Mouse (Mus musculus) T-cell, adult 2 months (primary cell): ENCODE results near the gene Alcam.

Experiments
- DNase-seq: peaks from one replicate; pipeline ENCODE4 v3.0.0; 2022; ENCODE audit warnings: low spot score

Gene Alcam

DNA sequence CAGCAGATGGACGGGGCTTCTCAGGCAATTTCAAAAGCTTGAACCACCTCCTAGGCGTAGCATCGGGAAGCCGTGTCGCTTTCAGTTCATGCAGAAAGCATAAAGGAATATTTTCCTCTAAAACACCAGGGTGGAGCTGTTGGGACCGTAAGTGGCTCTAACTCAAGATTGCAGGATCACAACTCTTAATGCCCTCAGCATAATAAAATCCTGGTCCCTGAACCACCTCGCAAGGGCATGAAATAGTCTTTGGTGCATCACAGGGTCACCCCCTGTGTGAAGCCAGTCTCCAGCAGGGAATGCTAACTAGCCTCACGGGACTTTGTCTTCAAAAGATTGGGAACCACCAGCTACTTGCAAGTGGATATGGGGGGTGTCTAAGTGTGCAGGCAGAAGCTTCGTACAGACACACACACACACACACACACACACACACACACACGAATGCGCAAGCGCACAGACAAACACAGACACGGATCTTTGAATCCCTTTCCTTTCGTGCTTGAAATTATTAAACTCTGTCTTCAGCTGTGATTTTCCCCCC is at the start of gene Alcam:
Gene Alcam (minus strand): TSS at position 104 of the 544 bp plus-strand sequence.
- peak; percentile 40 for DNase-seq

GRCm38 (mm10) chr16:52498757-52499335 is 45.0 kb upstream of the Alcam start:
- no peak for DNase-seq

DNA sequence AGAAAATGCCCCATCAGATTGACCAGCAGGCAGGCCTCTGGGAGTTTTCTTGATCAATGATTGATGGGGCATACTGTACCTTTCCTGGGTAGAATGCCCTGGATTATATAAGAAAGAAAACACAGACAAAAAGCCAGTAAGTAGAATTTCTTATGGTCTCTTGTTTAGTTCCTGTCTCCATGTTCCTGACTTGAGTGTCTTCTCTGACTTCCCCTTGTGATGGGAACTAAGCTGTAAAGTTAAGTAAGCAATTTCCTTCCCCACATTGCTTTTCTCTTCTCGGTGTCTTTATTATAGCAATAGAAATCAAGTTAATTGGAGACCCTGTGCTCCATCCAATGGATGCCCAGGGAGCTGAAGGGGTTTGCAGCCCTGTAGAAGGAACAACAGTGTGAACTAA is 36.7 kb upstream of the Alcam start:
- no peak for DNase-seq

GRCm38 (mm10) chr16:52474235-52474634 is 20.4 kb upstream of the Alcam start:
- no peak for DNase-seq

DNA sequence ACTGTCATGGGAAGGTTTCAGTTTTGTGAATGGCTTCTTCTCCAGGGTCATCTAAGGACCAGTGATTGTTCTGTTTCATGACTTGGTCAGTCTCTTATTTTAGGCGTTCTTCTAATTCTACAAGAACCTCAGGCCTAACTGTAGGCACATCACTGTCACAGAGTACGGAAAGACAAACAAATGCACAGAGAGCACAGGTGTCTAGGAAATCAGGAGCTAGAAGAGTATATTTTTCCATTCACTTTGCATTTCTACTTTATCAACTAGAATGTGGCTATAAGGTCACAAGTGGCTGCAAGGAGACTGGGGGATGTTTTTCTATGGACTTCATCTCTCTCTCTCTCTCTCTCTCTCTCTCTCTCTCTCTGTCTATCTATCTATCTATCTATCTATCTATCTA is 19.2 kb upstream of the Alcam start:
- no peak for DNase-seq

DNA sequence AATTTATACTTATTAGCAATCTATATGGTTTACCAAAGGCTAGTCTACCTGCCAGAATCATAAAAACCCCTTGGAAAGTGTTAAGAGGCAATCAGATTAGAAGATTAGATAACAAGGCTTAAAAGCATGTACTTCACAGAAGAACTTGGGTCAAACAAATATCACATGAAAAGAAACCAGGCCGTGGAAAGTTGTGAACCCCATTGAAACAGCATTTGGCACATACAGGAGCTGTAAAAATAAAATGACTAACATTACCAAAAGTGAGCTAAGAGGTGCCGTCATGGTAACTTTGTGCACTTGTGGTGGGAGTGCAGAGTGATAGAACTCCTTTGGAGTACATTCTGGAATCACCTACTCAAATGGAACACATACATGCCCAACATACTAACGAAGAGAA is 18.8 kb upstream of the Alcam start:
- DNase-seq = no peak

DNA sequence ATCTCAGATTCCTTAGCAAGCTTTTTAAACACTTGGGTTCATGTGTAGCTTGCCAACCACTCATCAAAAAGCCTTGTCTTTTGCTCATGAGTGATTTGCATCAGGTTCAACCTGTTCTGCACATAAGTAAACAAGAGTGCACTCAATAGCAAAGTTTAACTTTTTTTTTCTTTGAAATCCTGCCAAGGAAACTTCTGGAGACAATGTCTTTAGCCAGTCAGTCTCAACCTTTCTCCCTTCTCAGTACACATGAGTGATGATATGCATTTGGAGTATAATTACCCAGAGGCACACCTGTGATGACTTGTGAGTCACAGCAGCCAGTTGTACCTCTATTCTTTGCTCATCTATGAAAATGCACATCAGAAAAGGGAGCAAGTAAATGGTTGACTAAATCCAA is 18.2 kb upstream of the Alcam start:
- DNase-seq = no peak

- no peak for DNase-seq
Observed at GRCm38 (mm10) chr16:52470881-52471280, 17.0 kb upstream of the Alcam start.

- DNase-seq = peak; percentile 6
Observed at GRCm38 (mm10) chr16:52470226-52470625, 16.4 kb upstream of the Alcam start.

DNA sequence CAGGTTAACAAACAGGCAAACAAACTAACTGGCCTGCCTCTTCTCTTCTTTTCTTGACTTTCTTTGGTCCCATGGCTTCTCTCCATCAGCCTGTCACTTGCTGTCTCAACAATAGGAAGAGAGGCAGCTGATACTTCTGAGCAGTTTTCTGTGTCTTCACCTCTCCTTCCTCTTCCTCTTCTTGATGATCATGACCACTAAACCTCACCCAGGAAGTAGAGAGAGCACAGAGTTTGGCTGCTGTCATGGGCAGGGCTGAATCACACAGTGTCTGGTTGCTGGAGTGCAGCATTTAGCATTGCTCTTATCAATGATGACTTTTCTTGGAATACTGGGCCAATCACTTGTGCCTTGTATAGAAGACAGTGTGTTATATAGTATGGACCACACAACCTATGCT is 14.6 kb upstream of the Alcam start:
- peak; percentile 11 for DNase-seq

GRCm38 (mm10) chr16:52466770-52467169 is 12.9 kb upstream of the Alcam start:
- DNase-seq = no peak

DNA sequence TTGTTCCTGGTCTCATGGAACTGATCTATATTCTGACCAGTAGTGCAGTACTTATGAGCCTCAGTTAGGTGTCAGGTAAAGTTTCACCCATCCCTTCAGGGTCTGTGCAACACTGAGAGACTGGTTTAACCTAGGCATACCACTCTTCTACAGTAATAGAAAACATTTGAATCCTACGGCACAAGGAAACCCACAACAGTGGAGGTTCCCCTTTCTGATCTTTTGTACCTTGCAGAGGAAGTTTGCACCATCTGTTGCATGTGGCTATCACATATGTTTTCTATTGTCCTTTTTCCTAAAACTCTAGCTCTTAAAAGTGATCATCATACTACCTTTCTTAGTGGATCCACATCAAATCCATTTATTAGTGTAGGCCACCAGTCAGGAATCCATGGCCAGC is 10.7 kb upstream of the Alcam start:
- no peak for DNase-seq

- peak; percentile 90 for DNase-seq
Observed at GRCm38 (mm10) chr16:52452862-52453715, 785 bp downstream of the Alcam start.

GRCm38 (mm10) chr16:52452477-52452831 is 1.4 kb downstream of the Alcam start:
- DNase-seq = no peak

GRCm38 (mm10) chr16:52451786-52452476 is 1.9 kb downstream of the Alcam start:
- DNase-seq = peak; percentile 7

DNA sequence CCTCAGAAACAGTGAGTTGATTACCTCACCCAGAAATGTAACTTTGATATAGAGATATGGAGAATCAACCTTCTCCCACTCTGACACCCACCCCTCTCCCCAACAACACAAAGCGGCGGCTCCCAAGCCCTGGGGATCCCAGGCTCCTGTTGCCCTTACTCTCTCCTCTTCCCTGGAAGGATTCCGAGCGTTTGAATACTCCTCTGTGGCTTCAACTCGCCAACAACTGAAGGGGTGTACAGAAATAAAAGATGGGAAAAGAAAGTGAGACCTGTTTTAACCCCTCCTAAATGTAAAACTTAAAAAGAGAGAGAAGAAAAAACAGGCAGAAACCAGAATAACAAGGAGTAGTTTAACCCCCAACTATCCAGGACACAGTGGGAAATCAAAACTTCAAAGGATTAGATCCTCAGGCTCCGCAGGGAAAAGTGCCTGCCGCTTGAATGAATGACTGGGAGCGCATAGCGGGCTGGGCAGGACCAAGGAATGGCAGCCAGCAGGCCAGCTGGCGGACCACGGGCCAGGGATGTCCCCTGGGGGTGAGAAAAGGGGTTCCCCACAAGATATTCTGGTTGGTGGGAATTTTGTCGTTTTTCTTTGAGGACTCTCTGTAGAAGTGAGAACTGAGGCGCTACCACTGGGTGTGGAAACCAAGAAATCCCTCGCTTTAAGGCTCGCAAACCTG is 2.6 kb downstream of the Alcam start:
- peak; percentile 4 for DNase-seq

- peak; percentile 2 for DNase-seq
Observed at GRCm38 (mm10) chr16:52450245-52451100, 3.4 kb downstream of the Alcam start.

GRCm38 (mm10) chr16:52449889-52450244 is 4.0 kb downstream of the Alcam start:
- no peak for DNase-seq

DNA sequence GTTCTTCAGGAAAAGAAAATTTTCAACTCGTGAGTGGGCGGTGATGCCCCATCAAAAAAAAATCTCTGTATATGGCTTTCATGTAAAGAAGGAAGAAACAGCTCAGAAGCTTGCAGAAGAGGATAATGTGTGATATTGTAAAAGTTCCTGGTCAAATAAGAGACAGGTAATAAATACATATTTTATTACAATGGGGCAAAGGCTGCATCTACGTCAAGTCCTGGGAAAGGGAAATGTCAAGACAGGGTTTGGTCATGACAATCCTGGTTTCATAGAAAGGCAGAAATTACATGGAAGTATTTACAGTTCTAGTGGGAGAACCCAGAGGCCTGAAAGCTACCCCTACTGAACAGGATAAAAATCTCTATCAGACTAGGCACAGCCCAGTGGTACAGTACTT is 7.9 kb downstream of the Alcam start:
- no peak for DNase-seq

- DNase-seq = no peak
Observed at GRCm38 (mm10) chr16:52443635-52444505, 10.0 kb downstream of the Alcam start.
